Mouse (Mus musculus): ENCODE measurements around the gene Slc44a3. TPM values are rescaled to one million over a fixed set of nuclear protein-coding genes. Genes with fewer than 3 reads are reported as not detected.

The Slc44a3 gene
- total and polyA plus RNA-seq, 2 experiments from 2014 or later: 0.40 to 0.48 TPM

DNA sequence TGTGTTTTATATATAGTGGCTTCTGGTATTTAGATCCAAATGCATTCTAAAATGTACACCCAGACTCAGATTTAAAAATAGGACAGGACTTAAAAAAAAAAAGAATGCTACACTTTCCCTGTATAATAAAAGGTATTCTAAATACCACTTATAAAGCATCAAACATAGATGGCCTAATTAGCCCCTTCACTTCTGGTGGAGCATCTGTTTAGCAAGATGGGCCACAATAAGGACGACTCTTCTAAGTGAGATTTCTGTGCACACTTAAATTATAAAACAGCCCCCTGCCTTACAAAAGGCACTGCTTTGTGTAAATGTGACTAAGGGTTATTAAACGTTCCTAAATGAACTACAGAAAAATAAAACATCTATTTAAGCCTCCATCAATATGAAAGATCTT, 47.0 kb downstream of the Slc44a3 start:
- Histone ChIP-seq H3K27ac (ENCODE audit: low read depth, low read length) (no peak overlapping the region), H3K9me3 (ENCODE audit: low read length) (no peaks in the 10 kb centered on the region), H3K36me3 (ENCODE audit: insufficient read depth) (no peaks in the 10 kb centered on the region), H3K4me2 (ENCODE audit: low read depth) (no peak overlapping the region), H3K4me1 (ENCODE audit: insufficient read depth) (peaks cover 19% of the 10 kb centered on the region), H3K9ac (no peak overlapping the region), H3K4me3 (ENCODE audit: low read depth, low read length) (no peak overlapping the region), H3K27me3 (ENCODE audit: insufficient read depth, low read length) (no peaks in the 10 kb centered on the region)
- no peak for DNase-seq
- no peak for ATAC-seq
- WGBS: 24% methylated on average over 2 of the region's 2 CpGs
- TF ChIP-seq CTCF (IDR thresholded peaks at IDR 0.05; ENCODE audit: low read depth): no peak

DNA sequence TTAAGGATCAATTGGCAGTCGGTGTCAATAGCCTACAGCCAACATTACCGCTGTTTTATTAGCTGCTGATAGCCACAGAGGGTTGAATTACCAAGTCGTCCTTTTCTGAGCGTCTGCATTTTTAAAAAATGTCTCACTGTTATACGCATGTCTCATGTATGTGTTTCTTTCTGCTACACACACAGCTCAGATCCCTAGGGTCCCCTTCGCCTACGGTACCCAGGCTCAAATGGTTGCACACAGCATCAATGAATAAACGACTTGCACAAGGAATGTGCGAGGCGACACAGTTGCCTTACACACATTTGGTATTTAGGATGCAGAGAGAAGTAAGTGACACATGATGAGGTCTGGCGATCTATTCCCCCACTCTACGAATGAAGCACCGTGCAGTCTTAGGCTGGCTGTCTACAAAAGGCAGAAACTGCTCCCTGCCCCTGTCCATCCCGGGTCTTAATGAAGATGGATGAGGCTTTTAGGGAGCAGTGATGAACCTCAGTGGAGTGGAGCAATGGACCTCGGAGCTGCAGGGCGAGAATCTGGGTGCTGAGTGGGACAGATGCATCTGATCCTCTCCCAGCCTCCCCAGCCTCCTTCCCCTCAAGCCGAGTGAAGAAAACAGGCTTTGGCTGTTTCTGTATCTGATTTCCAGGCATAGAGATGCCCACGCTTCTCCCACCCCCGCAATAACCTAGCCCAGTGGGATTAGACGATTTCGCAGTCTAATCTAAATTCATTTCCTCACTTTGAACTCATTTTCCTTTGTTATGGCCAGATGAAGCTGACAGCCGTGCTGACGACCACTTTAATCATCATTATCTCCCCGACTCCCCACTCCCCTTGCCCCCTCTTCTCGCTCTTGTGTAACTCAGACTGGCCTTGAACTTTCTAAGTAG, 48.7 kb downstream of the Slc44a3 start:
- Histone ChIP-seq H3K9me3 (ENCODE audit: low read length) (no peaks in the 10 kb centered on the region), H3K9ac (no peak overlapping the region), H3K36me3 (ENCODE audit: insufficient read depth) (no peaks in the 10 kb centered on the region), H3K4me3 (ENCODE audit: low read depth, low read length) (no peak overlapping the region), H3K4me2 (ENCODE audit: low read depth) (no peak overlapping the region), H3K27ac (ENCODE audit: low read depth, low read length) (no peak overlapping the region), H3K4me1 (ENCODE audit: insufficient read depth) (peaks cover 14% of the 10 kb centered on the region), H3K27me3 (ENCODE audit: insufficient read depth, low read length) (no peaks in the 10 kb centered on the region)
- DNase-seq: no peak
- TF ChIP-seq CTCF (IDR thresholded peaks at IDR 0.05; ENCODE audit: low read depth): no peak
- ATAC-seq: peak; percentile 18; the same call in 1 of the 2 replicates
- WGBS: 56% methylated on average over 25 of the region's 25 CpGs

- Histone ChIP-seq H3K9ac (no peak overlapping the region), H3K9me3 (ENCODE audit: low read length) (no peaks in the 10 kb centered on the region), H3K27ac (ENCODE audit: low read depth, low read length) (peak overlapping the region; percentile 36; the same call in 1 of the 2 replicates), H3K4me1 (ENCODE audit: insufficient read depth) (peaks cover 14% of the 10 kb centered on the region), H3K36me3 (ENCODE audit: insufficient read depth) (no peaks in the 10 kb centered on the region), H3K4me2 (ENCODE audit: low read depth) (no peak overlapping the region), H3K27me3 (ENCODE audit: insufficient read depth, low read length) (no peaks in the 10 kb centered on the region), H3K4me3 (ENCODE audit: low read depth, low read length) (no peak overlapping the region)
- no peak for TF ChIP-seq CTCF (IDR thresholded peaks at IDR 0.05; ENCODE audit: low read depth)
- DNase-seq (no peak), ATAC-seq (no peak)
- WGBS: 49% methylated on average over 6 of the region's 6 CpGs
These were observed 50.6 kb downstream of the Slc44a3 start for GRCm38 (mm10) chr3:121481564-121481963.

- peak; percentile 89 for ATAC-seq
- Histone ChIP-seq H3K4me3 (ENCODE audit: low read depth, low read length) (no peak overlapping the region), H3K27me3 (ENCODE audit: insufficient read depth, low read length) (no peaks in the 10 kb centered on the region), H3K36me3 (ENCODE audit: insufficient read depth) (no peaks in the 10 kb centered on the region), H3K4me2 (ENCODE audit: low read depth) (no peak overlapping the region), H3K9ac (no peak overlapping the region), H3K4me1 (ENCODE audit: insufficient read depth) (peaks cover 14% of the 10 kb centered on the region), H3K27ac (ENCODE audit: low read depth, low read length) (peak overlapping the region; percentile 36; the same call in 1 of the 2 replicates), H3K9me3 (ENCODE audit: low read length) (no peaks in the 10 kb centered on the region)
- TF ChIP-seq CTCF (IDR thresholded peaks at IDR 0.05; ENCODE audit: low read depth): no peak
- WGBS: 42% methylated on average over 8 of the region's 8 CpGs
- no peak for DNase-seq
These were observed 51.2 kb downstream of the Slc44a3 start for GRCm38 (mm10) chr3:121480961-121481436.

GRCm38 (mm10) chr3:121480030-121480960, 51.9 kb downstream of the Slc44a3 start:
- no peak overlapping the region for H3K4me2 ChIP-seq (ENCODE audit: low read depth)
- H3K27ac ChIP-seq (ENCODE audit: low read depth, low read length): peak overlapping the region; percentile 73
- H3K9me3 ChIP-seq (ENCODE audit: low read length): no peaks in the 10 kb centered on the region
- no peak for TF ChIP-seq CTCF (IDR thresholded peaks at IDR 0.05; ENCODE audit: low read depth)
- no peak overlapping the region for H3K4me3 ChIP-seq (ENCODE audit: low read depth, low read length)
- DNase-seq: no peak
- H3K4me1 ChIP-seq (ENCODE audit: insufficient read depth): peaks cover 14% of the 10 kb centered on the region
- no peak overlapping the region for H3K9ac ChIP-seq
- H3K27me3 ChIP-seq (ENCODE audit: insufficient read depth, low read length): no peaks in the 10 kb centered on the region
- WGBS: 36% methylated on average over 26 of the region's 26 CpGs
- H3K36me3 ChIP-seq (ENCODE audit: insufficient read depth): no peaks in the 10 kb centered on the region
- ATAC-seq: peak; percentile 75

DNA sequence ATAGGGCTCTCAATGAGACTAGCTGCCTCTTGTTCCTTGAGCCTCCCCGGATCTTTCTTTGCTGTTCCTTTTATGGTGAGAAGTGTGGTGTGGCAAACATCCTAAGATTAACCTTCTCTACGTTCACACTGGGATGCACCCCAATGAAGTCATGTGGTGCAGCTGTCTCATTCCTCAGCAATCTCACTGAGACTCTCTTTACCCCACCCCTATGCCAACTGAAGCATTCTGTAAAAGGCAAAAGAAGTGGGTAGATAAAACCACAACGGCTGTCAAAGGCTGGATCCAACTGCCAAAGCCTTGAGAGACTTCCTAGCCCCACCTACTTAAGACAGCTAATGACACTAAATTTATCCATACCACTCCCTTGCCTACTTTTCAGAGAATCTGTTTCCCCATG, 57.5 kb downstream of the Slc44a3 start:
- Histone ChIP-seq H3K27ac (ENCODE audit: low read depth, low read length) (no peak overlapping the region), H3K9me3 (ENCODE audit: low read length) (no peaks in the 10 kb centered on the region), H3K4me3 (ENCODE audit: low read depth, low read length) (no peak overlapping the region), H3K4me1 (ENCODE audit: insufficient read depth) (no peaks in the 10 kb centered on the region), H3K4me2 (ENCODE audit: low read depth) (no peak overlapping the region), H3K27me3 (ENCODE audit: insufficient read depth, low read length) (no peaks in the 10 kb centered on the region), H3K9ac (no peak overlapping the region), H3K36me3 (ENCODE audit: insufficient read depth) (no peaks in the 10 kb centered on the region)
- 65% methylated on average over 3 of the region's 3 CpGs for WGBS
- ATAC-seq (no peak), DNase-seq (no peak)
- no peak for TF ChIP-seq CTCF (IDR thresholded peaks at IDR 0.05; ENCODE audit: low read depth)

Measured in forebrain, postnatal 0 days (tissue).